Mouse (Mus musculus) cerebellum, postnatal 14 days (tissue): ENCODE results near the gene Cenpt.

ENCODE experiments used
- DNase-seq, 2 experiments: peaks; one replicate each; pipeline ENCODE4 v3.0.0; 2021; ENCODE audit warnings: mixed read lengths in 2 of 2

Cenpt gene

GRCm38 (mm10) chr8:105805346-105805745 is 47.7 kb downstream of the Cenpt start:
- no peak for DNase-seq

GRCm38 (mm10) chr8:105804797-105805196 is 48.3 kb downstream of the Cenpt start:
- DNase-seq = no peak

- no peak for DNase-seq
These were observed 51.7 kb downstream of the Cenpt start for GRCm38 (mm10) chr8:105801153-105801904.

- DNase-seq = peak; percentile 80 to 83
These were observed 53.8 kb downstream of the Cenpt start for GRCm38 (mm10) chr8:105799091-105799812.

GRCm38 (mm10) chr8:105798408-105798807 is 54.7 kb downstream of the Cenpt start:
- DNase-seq = no peak

GRCm38 (mm10) chr8:105795785-105796184 is 57.3 kb downstream of the Cenpt start:
- DNase-seq = no peak
